Mouse (Mus musculus) naive thymus-derived CD4-positive, alpha-beta T cell, adult 5 months (primary cell): ENCODE data around the gene Depdc1a. TPM values are rescaled to one million over a fixed set of nuclear protein-coding genes. Genes with fewer than 3 reads are reported as not detected.

ENCODE experiments used
- polyA plus RNA-seq: library from polyadenylated mRNA; unstranded; fragments of 100-300 nt; shearing (Covaris generic); gene quantifications from one replicate; pipeline ENCODE4 v1.2.1, GENCODE M21; 2017

Depdc1a gene
- polyA plus RNA-seq, result 0.29 TPM

DNA sequence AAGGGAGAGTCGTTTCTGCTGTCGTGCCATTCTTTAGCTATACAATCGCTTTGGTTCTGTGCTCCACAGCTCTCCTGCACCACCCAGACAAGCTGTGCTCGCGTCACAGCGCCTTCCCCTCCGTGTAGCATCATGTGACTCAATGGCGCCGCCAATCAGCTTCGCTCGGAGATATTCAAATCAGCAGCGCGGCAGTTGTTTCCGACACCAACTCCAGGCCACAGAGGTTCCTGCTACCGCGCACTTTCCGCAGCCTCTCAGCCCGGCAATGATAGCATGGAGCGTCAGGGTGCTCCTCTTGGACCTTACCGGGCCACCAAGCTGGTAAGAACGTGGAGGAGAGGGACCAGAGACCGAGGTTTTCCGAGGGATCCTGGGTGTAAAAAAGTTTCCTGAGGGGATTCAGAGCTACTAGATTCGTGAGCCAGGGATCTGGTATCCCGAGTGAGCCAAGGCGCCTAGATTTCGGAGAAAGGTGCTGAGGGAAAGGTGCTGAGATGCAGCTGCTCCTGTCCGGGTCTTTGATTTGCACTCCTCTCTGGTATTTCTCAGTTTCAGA lies at the start of gene Depdc1a:
Depdc1a (plus strand) TSS at position 191 of the 559 bp plus-strand sequence.

Other genes starting within 250 kb of the Depdc1a start
- gene Rpe65, start 103.7 kb downstream of the Depdc1a start, polyA plus RNA-seq, result not detected